Mouse (Mus musculus): ENCODE measurements at regions not wholly inside any gene's neighbourhood (a gene's known extent, or its start where the extent isn't known, plus 50 kb on each side); places are given as distances from the start of the nearest gene placed in this dataset.

DNA sequence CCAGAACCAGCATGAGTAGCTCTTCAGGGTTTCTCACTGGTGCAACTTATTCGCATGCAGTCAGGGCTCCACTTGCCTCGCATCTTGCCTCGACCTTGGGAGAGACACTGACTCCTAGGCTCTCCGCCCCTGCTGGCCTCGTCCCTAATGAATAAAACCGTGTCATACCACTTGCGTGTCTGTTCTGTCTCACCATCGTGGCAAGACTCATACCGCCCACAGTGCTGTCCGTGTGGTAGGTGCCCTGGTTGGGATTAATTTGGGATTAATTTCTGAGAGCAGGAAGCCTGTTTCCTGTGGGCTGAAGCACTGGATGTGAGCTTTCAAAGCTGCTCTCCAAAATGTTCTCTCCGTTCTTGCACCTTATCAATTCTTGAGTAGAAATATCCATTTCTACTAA lies 144.7 kb downstream of the Rchy1 start:
- Histone ChIP-seq H3K9me3 (no peaks in the 10 kb centered on the region), H3K4me1 (peaks cover 13% of the 10 kb centered on the region), H3K27ac (replicated peaks) (no peak overlapping the region), H3K27me3 (replicated peaks; ENCODE audit: low read depth, poor library complexity, severe bottlenecking) (no peaks in the 10 kb centered on the region), H3K4me3 (no peak overlapping the region), H3K36me3 (replicated peaks) (no peaks in the 10 kb centered on the region)
- no peak for DNase-seq (ENCODE audit: low spot score)
- 82% methylated on average over 11 of the region's 11 CpGs for WGBS

DNA sequence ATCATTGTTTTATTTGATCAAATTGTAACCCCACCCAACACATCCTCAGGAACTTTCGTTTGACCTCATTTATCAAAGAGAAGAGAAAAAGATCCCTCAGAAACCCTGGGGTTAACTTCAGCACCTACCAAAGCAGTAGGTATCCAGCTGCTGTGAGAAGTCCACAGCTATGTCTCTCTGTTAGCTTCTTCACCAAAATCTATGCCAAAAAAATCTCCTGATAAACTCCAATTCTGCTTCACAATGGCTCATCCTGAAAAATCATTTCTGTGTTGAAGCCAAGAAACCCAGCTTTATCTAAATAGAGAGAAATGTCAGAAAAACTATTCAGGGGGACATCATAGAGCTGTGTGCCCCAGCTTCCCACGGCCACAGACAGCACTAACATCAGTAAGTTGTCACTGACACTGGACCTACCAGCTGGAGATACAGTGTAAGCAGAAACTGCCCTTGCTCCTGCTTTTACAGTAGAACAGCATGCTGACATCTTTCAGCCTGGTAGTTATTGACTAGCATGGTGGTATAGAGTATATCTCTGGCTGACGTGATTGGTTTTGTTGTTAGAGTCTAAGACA lies 146.4 kb downstream of the Rchy1 start:
- Histone ChIP-seq H3K4me1 (peaks cover 13% of the 10 kb centered on the region), H3K36me3 (replicated peaks) (no peaks in the 10 kb centered on the region), H3K27ac (replicated peaks) (no peak overlapping the region), H3K9me3 (no peaks in the 10 kb centered on the region), H3K4me3 (no peak overlapping the region), H3K27me3 (replicated peaks; ENCODE audit: low read depth, poor library complexity, severe bottlenecking) (no peaks in the 10 kb centered on the region)
- DNase-seq (ENCODE audit: low spot score): no peak
- WGBS: 89% methylated on average over 3 of the region's 3 CpGs

DNA sequence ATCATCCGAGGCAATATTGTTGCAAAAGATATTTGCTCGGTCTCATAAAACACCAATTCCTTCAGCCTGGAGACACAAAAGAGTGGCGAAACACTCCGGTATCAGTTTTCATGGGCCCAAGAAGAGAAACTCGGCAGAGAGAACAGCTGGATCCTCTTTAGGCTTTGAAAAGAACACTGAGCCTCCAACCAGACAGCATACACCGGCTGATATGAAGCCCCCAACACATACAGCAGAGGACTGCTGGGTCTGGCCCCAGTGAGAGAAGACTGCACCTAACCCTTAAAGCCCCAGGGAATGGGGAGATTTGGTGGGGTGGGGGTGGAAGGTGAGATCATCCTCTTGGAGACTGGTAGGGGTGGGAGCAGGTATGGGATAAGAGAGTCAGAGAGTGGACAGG lies 147.9 kb downstream of the Rchy1 start:
- Histone ChIP-seq H3K4me3 (no peak overlapping the region), H3K9me3 (no peaks in the 10 kb centered on the region), H3K36me3 (replicated peaks) (no peaks in the 10 kb centered on the region), H3K27me3 (replicated peaks; ENCODE audit: low read depth, poor library complexity, severe bottlenecking) (no peaks in the 10 kb centered on the region), H3K27ac (replicated peaks) (no peak overlapping the region), H3K4me1 (peaks cover 13% of the 10 kb centered on the region)
- WGBS: 67% methylated on average over 6 of the region's 6 CpGs
- no peak for DNase-seq (ENCODE audit: low spot score)

DNA sequence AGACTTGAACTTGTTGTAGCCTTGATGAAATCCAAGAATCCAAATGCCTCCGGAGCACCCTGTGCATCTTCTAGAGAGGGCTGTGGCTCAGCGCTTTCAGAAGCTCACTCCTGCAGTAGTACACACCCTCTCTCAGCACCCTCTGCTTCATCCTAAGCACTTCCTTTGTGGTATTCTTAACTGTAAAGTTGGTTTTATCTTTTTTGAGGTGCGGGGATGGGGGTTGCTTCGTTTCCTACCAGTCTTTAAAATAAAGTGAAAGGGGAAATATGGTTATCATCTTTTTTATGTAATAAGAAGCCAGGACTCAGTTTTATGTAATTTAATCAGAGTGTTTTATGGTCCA lies 148.5 kb downstream of the Rchy1 start:
- DNase-seq (ENCODE audit: low spot score): no peak
- H3K4me3 ChIP-seq: no peak overlapping the region
- H3K27ac ChIP-seq (replicated peaks): no peak overlapping the region
- H3K4me1 ChIP-seq: peaks cover 13% of the 10 kb centered on the region
- no peaks in the 10 kb centered on the region for H3K9me3 ChIP-seq
- H3K36me3 ChIP-seq (replicated peaks): no peaks in the 10 kb centered on the region
- no peaks in the 10 kb centered on the region for H3K27me3 ChIP-seq (replicated peaks; ENCODE audit: low read depth, poor library complexity, severe bottlenecking)
- 85% methylated on average over 4 of the region's 4 CpGs for WGBS

DNA sequence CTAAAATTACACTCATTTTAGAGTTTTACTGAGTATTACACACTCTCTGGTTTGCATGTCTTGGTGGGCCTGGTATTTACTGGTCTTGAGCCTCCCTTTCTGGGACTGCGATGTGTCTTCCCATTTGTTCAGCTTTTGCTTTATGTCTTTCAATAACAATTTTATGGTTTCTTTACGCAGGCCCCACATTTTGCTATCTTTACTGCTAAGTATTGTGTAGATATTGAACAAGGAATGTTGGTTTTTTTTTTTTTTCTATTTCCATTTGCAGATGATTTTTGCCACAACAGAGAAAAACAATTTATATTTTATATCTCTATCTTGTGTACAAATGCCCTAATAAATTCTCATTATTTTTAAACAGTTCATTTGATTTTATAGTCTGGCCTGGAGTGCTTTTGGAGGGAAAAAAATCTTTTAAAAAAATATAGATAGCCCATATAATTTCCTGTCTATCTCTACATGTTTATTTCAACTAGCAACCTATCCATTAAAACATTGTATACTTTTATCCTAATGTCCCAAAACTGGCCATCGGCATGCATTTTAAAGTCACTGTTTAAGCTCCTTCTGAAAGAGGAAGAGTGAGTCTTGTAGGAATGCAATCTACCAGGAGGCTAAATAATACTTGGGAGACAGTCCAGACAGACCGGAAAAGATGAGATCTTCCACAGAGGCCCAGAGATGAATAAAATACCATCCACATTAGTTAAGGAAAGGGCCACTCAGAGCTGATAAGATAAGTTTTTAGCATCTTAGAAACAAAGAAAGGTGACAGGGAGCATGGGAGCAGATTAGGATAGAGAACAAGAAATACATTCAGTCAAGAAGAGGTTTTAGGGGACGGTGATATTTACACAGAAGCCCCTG lies 149.1 kb downstream of the Rchy1 start:
- Histone ChIP-seq H3K9me3 (no peaks in the 10 kb centered on the region), H3K36me3 (replicated peaks) (no peaks in the 10 kb centered on the region), H3K27ac (replicated peaks) (no peak overlapping the region), H3K4me3 (no peak overlapping the region), H3K27me3 (replicated peaks; ENCODE audit: low read depth, poor library complexity, severe bottlenecking) (no peaks in the 10 kb centered on the region), H3K4me1 (peaks cover 12% of the 10 kb centered on the region)
- no peak for DNase-seq (ENCODE audit: low spot score)
- 88% methylated on average over 5 of the region's 5 CpGs for WGBS

DNA sequence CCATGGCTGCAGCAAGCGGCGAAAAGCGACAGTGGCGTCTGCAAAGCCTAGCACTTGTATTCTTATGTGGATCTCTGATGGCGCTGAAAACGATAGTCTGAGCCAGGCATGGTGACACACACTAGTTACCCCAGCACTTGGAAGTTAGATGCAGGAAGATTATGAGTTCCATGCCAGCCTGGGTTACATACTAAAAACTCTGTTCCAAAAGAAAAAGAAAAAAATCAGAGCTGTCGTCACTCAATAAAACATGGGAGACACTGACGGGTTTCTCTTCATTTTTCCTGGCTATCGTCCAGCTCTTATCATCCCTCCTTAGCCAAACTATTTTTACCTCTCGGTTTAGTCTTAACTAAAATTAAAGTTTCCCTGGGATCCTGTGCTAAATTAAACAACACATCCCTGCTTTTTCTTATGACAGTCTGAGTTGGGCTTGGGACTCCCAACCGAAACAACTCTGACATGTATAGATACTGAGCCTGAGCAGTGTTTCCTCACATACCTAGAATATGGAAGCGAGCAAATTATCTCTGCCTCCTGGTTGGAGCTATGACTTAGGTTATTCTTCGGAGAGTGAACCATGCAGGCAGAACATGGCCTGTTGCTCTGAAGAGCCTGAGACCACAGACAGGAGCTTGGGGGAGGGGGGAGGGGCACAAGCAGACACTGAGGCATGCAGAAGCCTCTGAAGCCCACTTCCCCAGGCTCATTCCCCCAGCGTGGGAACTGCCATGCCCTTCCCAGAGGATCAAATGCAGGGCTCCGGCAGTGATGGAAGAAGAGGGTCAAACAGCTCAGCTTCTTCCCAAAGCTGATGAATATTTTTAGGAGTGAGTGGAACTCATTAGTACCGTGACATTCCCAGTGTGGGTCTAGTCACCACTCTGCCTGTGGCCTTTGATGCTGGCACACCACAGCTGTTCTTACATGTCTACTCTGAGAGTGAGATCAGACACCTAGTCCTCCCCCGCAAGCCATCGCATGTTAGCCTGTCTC lies 155.5 kb downstream of the Rchy1 start:
- Histone ChIP-seq H3K27ac (replicated peaks) (peak overlapping the region; percentile 42; the same call in 1 of the 2 replicates), H3K4me1 (peaks cover 7% of the 10 kb centered on the region), H3K4me3 (no peak overlapping the region), H3K9me3 (no peaks in the 10 kb centered on the region), H3K36me3 (replicated peaks) (no peaks in the 10 kb centered on the region), H3K27me3 (replicated peaks; ENCODE audit: low read depth, poor library complexity, severe bottlenecking) (no peaks in the 10 kb centered on the region)
- peak; percentile 19 for DNase-seq (ENCODE audit: low spot score)
- WGBS: 78% methylated on average over 18 of the region's 18 CpGs

DNA sequence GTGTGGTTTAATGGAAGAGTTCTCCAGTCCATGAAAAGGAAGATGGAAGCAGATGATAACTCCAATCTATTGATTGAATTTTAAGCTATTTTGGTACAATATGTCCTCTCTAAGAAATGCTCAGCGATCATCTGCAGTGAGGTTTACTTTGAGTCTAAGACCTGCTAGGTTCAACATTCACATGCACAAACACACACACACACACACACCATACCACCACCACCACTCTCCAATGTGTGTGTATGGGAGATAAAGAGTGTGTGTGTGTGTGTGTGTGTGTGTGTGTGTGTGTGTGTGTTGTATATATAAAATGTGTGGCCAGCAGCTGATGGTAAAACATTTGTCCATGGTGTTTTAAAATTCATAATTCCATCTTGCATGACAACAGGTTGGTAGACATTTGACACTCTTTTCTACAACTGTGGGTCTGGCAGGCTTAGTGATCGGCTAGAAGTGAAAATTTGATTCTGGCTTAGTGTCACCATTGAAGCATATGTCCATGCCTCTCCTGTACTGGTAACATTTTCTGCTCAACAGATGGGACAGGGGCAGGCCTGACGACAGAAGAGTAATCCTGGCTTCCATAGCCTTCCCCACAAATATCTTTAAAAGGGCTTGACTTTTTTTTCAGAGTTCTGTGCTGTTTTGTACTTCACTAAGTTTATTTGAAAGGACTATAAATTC lies 161.4 kb downstream of the Rchy1 start:
- no peak for DNase-seq (ENCODE audit: low spot score)
- Histone ChIP-seq H3K27ac (replicated peaks) (no peak overlapping the region), H3K4me1 (no peaks in the 10 kb centered on the region), H3K36me3 (replicated peaks) (no peaks in the 10 kb centered on the region), H3K4me3 (no peak overlapping the region), H3K27me3 (replicated peaks; ENCODE audit: low read depth, poor library complexity, severe bottlenecking) (no peaks in the 10 kb centered on the region), H3K9me3 (no peaks in the 10 kb centered on the region)
- 92% methylated on average over 3 of the region's 3 CpGs for whole genome bisulfite sequencing

DNA sequence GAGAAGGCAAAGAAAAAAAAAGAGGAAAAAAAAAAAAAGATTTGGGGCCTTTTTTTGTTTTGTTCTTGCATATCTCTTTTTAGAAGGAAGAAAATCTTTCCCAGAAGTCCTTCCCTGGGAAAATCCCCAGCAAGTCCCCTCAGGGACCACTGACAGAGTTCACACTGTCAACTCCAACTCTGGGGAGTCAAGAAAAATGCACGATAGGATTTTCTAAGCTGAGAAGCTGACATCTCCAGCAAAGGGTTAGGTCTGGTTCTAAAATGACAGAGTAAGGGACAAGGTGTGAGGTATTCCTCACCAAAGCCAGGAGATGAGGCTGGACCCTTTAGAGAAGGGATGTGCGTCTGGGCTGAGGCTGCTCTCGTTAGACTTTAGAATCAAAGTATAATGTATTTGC lies 165.5 kb downstream of the Rchy1 start:
- DNase-seq (ENCODE audit: low spot score): no peak
- WGBS: 82% methylated on average over 3 of the region's 3 CpGs
- Histone ChIP-seq H3K4me1 (peaks cover 12% of the 10 kb centered on the region), H3K36me3 (replicated peaks) (no peaks in the 10 kb centered on the region), H3K27me3 (replicated peaks; ENCODE audit: low read depth, poor library complexity, severe bottlenecking) (no peaks in the 10 kb centered on the region), H3K27ac (replicated peaks) (no peak overlapping the region), H3K4me3 (no peak overlapping the region), H3K9me3 (no peaks in the 10 kb centered on the region)

DNA sequence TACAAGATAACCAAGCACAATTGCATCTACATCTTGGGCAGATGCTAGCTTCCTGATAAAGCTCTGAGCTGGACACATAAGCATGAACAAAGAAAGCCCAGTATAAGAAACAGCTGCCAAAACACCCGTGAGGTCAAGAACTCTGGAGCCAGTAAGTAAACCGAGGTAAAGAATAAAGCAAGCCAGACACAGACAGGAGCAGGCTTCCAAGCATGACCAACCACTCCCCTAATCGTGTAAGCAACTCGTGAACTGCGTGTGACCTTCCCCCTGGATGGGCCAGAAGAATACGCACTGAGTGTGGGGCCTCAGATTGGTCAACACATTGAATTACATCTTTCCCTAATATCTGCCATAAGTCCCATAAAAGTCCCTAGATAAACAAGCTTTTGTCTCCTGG lies 170.1 kb downstream of the Rchy1 start:
- Histone ChIP-seq H3K4me1 (peaks cover 21% of the 10 kb centered on the region), H3K4me3 (no peak overlapping the region), H3K36me3 (replicated peaks) (no peaks in the 10 kb centered on the region), H3K27me3 (replicated peaks; ENCODE audit: low read depth, poor library complexity, severe bottlenecking) (no peaks in the 10 kb centered on the region), H3K27ac (replicated peaks) (peak overlapping the region; percentile 57; the same call in 1 of the 2 replicates), H3K9me3 (no peaks in the 10 kb centered on the region)
- DNase-seq (ENCODE audit: low spot score): peak; percentile 40
- WGBS: 50% methylated on average over 6 of the region's 6 CpGs

DNA sequence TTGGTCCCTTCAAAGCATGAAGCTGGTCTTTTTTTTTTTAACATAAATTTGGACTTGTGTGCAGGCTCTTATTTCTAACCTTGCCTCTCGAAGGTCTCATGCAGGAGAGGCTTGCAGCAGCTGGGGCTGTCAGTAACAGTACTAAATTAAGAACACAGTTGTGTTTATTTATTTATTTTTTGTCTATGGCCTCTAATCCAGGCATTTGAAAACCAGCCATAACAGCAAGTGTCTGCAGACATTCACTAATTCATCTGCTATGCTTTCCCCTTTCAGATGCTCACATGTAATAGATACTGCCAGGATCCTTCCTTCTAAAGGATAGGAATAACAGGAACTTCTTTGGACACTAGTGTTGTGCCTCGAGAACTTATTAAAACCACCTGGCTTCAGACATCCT lies 172.5 kb downstream of the Rchy1 start:
- Histone ChIP-seq H3K27me3 (replicated peaks; ENCODE audit: low read depth, poor library complexity, severe bottlenecking) (no peaks in the 10 kb centered on the region), H3K36me3 (replicated peaks) (no peaks in the 10 kb centered on the region), H3K4me1 (peaks cover 21% of the 10 kb centered on the region), H3K4me3 (no peak overlapping the region), H3K9me3 (no peaks in the 10 kb centered on the region), H3K27ac (replicated peaks) (peak overlapping the region; percentile 44; the same call in 1 of the 2 replicates)
- DNase-seq (ENCODE audit: low spot score): no peak
- WGBS: 44% methylated on average over 2 of the region's 2 CpGs

DNA sequence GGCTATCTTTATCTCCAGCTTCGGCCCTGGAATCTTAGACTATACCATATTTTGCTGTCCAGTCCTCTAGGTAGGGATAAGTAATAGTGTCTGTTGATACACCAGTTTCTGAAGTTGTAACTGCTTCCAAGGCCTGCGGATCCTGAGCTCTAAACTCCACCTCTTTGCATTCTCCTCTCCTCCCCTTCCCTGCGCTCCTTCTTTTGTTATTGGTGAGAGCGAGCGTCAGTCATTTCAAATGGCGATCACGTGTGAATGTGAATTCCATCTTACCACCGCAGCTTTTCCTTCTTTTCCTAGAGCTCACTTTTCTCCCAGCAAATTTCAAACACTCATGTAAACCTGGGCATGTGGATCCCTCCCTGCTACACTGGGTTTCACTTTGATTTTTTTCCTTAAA lies 178.9 kb downstream of the Rchy1 start:
- DNase-seq (ENCODE audit: low spot score): no peak
- Histone ChIP-seq H3K27ac (replicated peaks) (no peak overlapping the region), H3K4me3 (no peak overlapping the region), H3K9me3 (no peaks in the 10 kb centered on the region), H3K4me1 (0 out of 2 replicates have a peak, but pooled peaks cover 2% of the 10 kb centered on the region), H3K27me3 (replicated peaks; ENCODE audit: low read depth, poor library complexity, severe bottlenecking) (no peaks in the 10 kb centered on the region), H3K36me3 (replicated peaks) (no peaks in the 10 kb centered on the region)
- WGBS: 92% methylated on average over 8 of the region's 8 CpGs

DNA sequence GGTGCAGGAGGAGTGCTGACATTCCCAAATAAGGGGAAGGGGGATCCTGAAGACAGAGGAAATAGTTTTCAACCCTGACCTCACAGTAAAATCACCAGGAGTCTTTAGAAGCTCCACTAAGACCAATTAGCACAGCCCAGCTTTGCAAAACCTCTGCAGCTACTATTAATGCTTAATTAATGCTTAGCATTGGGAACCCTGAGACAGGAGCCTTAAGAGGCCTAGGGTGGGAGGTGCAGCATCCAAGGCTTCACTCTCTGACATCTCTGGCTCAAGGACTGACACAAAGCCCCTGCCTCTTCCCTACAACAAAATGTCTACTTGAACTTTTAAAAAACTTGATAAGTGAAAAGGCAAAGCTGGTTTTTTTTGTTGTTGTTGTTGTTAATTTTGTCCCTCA lies 185.9 kb downstream of the Rchy1 start:
- no peaks in the 10 kb centered on the region for H3K4me1 ChIP-seq
- no peaks in the 10 kb centered on the region for H3K36me3 ChIP-seq (replicated peaks)
- H3K4me3 ChIP-seq: no peak overlapping the region
- no peaks in the 10 kb centered on the region for H3K9me3 ChIP-seq
- no peak overlapping the region for H3K27ac ChIP-seq (replicated peaks)
- no peak for DNase-seq (ENCODE audit: low spot score)
- H3K27me3 ChIP-seq (replicated peaks; ENCODE audit: low read depth, poor library complexity, severe bottlenecking): no peaks in the 10 kb centered on the region

All from embryonic facial prominence, embryonic 10.5 days (tissue).